Mouse (Mus musculus): ENCODE results near the gene Abce1. TPM values are rescaled to one million over a fixed set of nuclear protein-coding genes. Genes with fewer than 3 reads are reported as not detected.
A peak's percentile ranks its signal among the peaks of the same experiment; 100 is the strongest.
"Not testable (repeated sequence)": the region's sequence is repeated elsewhere in the genome, so short reads cannot be mapped to it uniquely, and the experiment has no call there.

Gene Abce1
- total RNA-seq (2015) (228 and 231 TPM in 2 replicates), total RNA-seq (2017) (233 and 244 TPM in 2 replicates)

- ATAC-seq (replicated peaks; ENCODE audit: poor library complexity): peak; percentile 95
Measured at GRCm38 (mm10) chr8:79711064-79711961, at the start of gene Abce1, which contains the start of gene Anapc10. TSS of gene Abce1 (minus strand) at chr8:79711740. TSS of gene Anapc10 (plus strand) at chr8:79711820.

GRCm38 (mm10) chr8:79750305-79750704 lies 38.8 kb upstream of the Abce1 start:
- ATAC-seq (replicated peaks; ENCODE audit: poor library complexity): no peak

GRCm38 (mm10) chr8:79748591-79748990 lies 37.1 kb upstream of the Abce1 start:
- ATAC-seq (replicated peaks; ENCODE audit: poor library complexity): no peak

- no peak for ATAC-seq (replicated peaks; ENCODE audit: poor library complexity)
Measured at GRCm38 (mm10) chr8:79748171-79748570, 36.6 kb upstream of the Abce1 start.

GRCm38 (mm10) chr8:79734304-79734703 lies 22.8 kb upstream of the Abce1 start:
- peak; percentile 99 for ATAC-seq (replicated peaks; ENCODE audit: poor library complexity)

GRCm38 (mm10) chr8:79727900-79728299 lies 16.4 kb upstream of the Abce1 start:
- no peak for ATAC-seq (replicated peaks; ENCODE audit: poor library complexity)

DNA sequence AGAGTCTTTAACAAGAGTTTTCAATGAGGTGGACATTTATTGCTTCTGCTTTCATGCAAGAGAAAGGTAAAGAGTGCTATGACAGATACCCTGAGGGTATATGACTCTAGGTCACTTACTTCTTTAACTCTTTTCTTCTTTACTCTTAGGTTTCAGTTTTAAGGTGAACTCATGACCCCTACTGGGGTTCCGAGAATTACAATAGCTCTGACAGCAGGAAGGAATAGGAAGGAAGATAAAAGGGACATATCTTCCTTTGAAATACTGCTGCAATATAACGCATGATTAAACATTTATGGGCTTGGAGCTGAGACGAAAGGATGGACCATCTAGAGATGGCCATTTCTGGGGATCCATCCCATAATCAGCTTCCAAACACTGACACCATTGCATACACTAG lies 13.0 kb upstream of the Abce1 start:
- ATAC-seq (replicated peaks; ENCODE audit: poor library complexity): peak; percentile 37; the same call in 1 of the 2 replicates

GRCm38 (mm10) chr8:79723308-79723707 lies 11.8 kb upstream of the Abce1 start:
- no peak for ATAC-seq (replicated peaks; ENCODE audit: poor library complexity)

- no peak for ATAC-seq (replicated peaks; ENCODE audit: poor library complexity)
Measured at GRCm38 (mm10) chr8:79721537-79721936, 10.0 kb upstream of the Abce1 start.

GRCm38 (mm10) chr8:79712676-79713075 lies 1.1 kb upstream of the Abce1 start:
- ATAC-seq (replicated peaks; ENCODE audit: poor library complexity): no peak

DNA sequence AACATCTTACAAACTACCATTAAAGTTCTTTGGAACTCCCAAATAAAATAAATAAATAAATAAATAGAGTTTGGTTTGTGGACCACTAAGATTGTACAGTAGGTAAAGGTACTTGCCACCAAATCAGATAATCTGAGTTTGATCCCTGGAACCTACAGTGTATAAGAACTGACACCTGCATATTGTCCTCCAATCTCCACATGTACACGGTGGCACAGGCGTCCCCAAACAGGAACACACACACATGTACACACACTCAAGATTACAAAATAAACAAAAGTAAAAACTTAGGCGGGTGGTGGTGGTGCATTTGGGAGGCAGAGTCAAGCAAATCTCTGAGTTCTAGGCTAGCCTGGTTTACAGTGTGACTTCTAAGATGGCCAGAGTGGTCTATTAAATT lies 4.9 kb downstream of the Abce1 start:
- no peak for ATAC-seq (replicated peaks; ENCODE audit: poor library complexity)

GRCm38 (mm10) chr8:79692531-79692930 lies 19.0 kb downstream of the Abce1 start:
- ATAC-seq (replicated peaks; ENCODE audit: poor library complexity): no peak

DNA sequence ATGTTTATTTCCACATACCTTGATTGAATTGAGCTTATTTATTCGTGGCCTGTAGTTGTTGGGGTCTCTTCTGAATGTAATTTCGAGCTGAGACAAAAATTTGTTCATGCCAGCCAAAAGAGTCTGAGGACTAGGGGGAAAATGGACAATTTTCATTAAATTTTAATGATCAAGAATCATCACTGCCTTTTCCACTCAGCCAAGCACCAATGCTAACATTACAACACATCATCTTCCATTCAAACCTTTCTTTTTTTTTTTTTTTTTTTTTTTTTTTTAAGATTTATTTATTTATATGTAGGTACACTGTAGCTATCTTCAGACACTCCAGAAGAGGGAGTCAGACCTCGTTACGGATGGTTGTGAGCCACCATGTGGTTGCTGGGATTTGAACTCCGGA lies 25.6 kb downstream of the Abce1 start:
- ATAC-seq (replicated peaks; ENCODE audit: poor library complexity): not testable (repeated sequence)

- ATAC-seq (replicated peaks; ENCODE audit: poor library complexity): no peak
Measured at GRCm38 (mm10) chr8:79680965-79681364, 30.6 kb downstream of the Abce1 start.

DNA sequence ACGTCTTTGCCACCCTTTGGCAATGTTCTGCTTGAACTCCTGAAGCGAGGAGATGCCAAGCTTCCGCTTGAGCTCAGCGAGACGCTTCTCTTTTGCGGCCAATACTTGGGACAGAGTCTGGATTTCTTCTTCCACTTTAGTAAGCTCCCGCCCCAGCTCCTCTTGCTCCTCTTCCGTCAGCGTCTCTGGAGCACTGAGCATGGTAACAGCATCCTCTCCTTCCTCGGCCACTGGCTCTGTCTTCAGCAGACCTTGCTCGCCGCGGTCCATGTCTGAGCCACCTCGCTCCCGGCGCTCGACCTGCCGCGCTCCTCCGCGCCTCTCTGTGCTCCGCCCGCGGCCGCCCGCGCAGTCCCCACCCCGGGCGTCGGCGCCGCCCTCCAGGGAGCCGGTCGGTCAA lies 31.0 kb downstream of the Abce1 start:
- peak; percentile 47 for ATAC-seq (replicated peaks; ENCODE audit: poor library complexity)

- ATAC-seq (replicated peaks; ENCODE audit: poor library complexity): peak; percentile 51
Measured at GRCm38 (mm10) chr8:79680083-79680482, 31.5 kb downstream of the Abce1 start.

DNA sequence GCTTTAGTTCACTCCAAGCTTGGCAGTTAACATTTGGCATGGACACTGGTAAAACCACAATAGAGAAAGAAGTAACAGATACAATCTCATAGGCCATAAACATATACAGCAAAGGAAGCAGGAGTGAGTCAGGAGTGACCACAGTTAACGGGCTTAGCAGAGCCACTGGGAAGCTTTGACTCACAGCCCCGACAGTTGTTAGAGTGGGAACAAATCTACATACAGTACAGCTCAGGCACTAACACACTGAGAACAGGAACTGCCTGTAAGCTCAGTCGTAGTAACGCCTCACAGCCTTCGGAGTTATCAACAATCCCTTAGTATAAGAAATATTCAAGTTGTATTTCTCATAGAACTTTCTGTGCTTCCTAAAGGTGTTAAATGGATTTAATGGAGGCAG lies 32.5 kb downstream of the Abce1 start:
- ATAC-seq (replicated peaks; ENCODE audit: poor library complexity): peak; percentile 76

DNA sequence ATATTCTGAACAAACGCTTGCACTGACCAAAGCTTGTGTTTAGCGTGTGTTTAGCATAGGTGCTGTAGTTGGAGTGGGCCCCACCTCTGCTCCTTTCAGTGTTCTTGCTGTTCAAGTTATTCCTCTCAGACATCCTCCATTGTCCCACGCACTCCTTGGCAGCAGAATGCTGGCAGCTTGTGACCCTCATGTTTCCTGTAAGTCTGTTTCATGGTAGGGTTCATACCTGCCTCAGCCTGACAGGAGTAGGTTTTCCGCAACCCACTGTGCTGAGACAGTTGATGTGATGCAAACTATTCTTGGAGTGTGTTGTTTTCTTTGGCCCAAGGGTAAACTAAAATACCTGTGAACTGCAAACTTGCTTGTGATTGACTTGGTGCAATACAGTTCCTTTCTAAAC lies 35.1 kb downstream of the Abce1 start:
- no peak for ATAC-seq (replicated peaks; ENCODE audit: poor library complexity)

DNA sequence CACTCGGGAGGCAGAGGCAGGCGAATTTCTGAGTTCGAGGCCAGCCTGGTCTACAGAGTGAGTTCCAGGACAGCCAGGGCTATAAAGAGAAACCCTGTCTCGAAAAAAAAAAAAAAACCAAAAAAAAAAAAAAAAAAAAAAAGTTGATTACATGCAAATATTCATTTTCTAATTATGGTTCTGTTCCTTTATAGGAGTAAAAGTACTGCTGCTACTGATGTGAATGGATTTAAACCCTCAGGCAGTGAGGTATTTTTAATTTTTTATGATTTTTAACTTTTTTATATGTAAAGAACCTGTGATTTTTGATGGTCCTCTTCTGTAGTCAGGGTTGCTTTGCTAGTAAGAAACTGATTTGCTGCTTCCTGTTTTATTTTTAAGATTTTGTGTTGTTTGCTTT lies 52.8 kb downstream of the Abce1 start:
- ATAC-seq (replicated peaks; ENCODE audit: poor library complexity): not testable (repeated sequence)

DNA sequence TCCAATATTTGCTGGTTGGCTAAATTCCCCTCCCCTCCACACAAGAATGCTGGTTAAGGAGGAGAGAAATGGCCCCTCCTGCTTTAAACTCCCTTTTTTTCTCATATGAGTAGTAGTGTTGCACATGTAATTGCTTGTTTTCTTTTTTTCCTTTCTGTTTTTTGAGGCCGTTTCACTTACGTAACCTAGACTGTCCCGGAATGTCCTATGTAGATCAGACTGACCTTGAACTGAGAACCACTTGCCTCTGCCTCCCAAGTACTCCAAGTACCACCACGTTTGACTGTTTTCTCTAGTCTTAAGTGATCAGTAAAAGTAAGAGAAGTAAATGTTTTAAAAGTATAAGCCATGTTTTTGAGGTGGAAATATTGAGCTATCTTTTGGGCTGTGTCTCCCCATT lies 57.8 kb downstream of the Abce1 start:
- ATAC-seq (replicated peaks; ENCODE audit: poor library complexity): no peak

GRCm38 (mm10) chr8:79650158-79650814 lies 61.3 kb downstream of the Abce1 start:
- ATAC-seq (replicated peaks; ENCODE audit: poor library complexity): peak; percentile 97

GRCm38 (mm10) chr8:79649569-79649968 lies 62.0 kb downstream of the Abce1 start:
- no peak for ATAC-seq (replicated peaks; ENCODE audit: poor library complexity)
